8 mouse cellular contexts compared by ENCODE assay signal in the genomic region with DNA sequence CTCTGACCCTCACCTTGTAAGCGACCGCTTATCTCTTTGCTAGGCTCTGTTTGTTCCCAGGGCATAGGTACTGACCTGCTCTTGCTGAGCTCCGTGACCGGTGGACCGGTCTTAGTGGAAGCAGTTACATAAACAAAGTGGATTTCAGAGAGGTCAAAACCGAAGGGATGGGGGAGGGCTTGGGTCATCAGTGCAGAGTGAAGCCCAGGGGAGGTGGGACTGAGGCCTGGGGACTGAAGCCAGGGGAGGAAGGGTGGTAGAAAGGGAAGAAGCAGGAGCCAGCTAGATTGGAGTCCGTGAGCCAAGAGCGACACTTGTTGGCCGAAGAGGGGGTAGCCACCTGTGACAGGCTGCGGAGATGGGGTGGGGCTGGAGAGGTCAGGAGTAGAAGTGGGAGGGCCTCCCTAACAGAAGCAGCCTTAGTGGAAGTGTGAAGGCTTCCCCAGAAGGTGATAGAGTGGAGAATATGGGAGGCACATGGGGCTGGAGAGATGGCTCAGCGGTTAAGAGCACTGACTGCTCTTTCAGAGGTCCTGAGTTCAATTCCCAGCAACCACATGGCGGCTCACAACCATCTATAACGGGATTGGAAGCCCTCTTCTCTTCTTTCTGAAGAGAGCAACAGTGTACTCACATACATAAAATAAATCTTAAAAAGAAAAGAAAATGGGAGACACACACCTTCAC. TPM values are rescaled to one million over a fixed set of nuclear protein-coding genes. Genes with fewer than 3 reads are reported as not detected.
DNase-seq lines count a peak whose midpoint lies in the region; ATAC-seq and TF ChIP-seq lines count a peak whose summit lies in the region.

No protein-coding gene starts in this region.

- no peaks in the 10 kb centered on the region for H3K79me2 ChIP-seq in MEL (ENCODE audit: control insufficient read depth, insufficient read depth, low read length, poor library complexity)

- H3K9me3 ChIP-seq in MEL (replicated peaks; ENCODE audit: insufficient read depth, low read length) = no peaks in the 10 kb centered on the region
- no peaks in the 10 kb centered on the region for H3K9me3 ChIP-seq in embryonic facial prominence, embryonic 10.5 days
- no peaks in the 10 kb centered on the region for H3K9me3 ChIP-seq in heart, postnatal 0 days (replicated peaks; ENCODE audit: control insufficient read depth, low read length)
- H3K9me3 ChIP-seq in stomach, embryonic 16.5 days (replicated peaks; ENCODE audit: control insufficient read depth, low read length) = no peaks in the 10 kb centered on the region

- 27% methylated on average over 13 of the region's 13 CpGs for WGBS in embryonic facial prominence, embryonic 10.5 days
- WGBS in heart, postnatal 0 days = 38% methylated on average over 13 of the region's 13 CpGs
- 26% methylated on average over 13 of the region's 13 CpGs for WGBS in stomach, embryonic 16.5 days

- 0 out of 4 replicates have a peak, but pooled peaks cover 0 to 2% of the 10 kb centered on the region in 2 experiments for H3K4me1 ChIP-seq in MEL (ENCODE audit: control insufficient read depth in 1 of 2, insufficient read depth in 2 of 2, low read length in 2 of 2)
- H3K4me1 ChIP-seq in embryonic facial prominence, embryonic 10.5 days = peaks cover 17% of the 10 kb centered on the region
- no peaks in the 10 kb centered on the region for H3K4me1 ChIP-seq in heart, postnatal 0 days (ENCODE audit: control insufficient read depth, insufficient read depth)
- no peaks in the 10 kb centered on the region; the same call in 1 of the 2 replicates for H3K4me1 ChIP-seq in stomach, embryonic 16.5 days (ENCODE audit: control insufficient read depth, insufficient read depth, low read length)

- DNase-seq in B cell, adult 2 months = peak; percentile 72 to 73
- no peak for DNase-seq in MEL (ENCODE audit: low read depth, low spot score)
- peak; percentile 84 for DNase-seq in embryonic facial prominence, embryonic 10.5 days (ENCODE audit: low spot score)
- DNase-seq in heart, postnatal 0 days (ENCODE audit: low spot score) = peak; percentile 74
- DNase-seq in kidney, postnatal 14 days = peak; percentile 76
- no peak for DNase-seq in left cerebral cortex, adult 11 months (ENCODE audit: low spot score)

- no peaks in the 10 kb centered on the region for H3K27me3 ChIP-seq in MEL (ENCODE audit: control insufficient read depth in 1 of 2, insufficient read depth in 2 of 2, low read length in 2 of 2)
- H3K27me3 ChIP-seq in embryonic facial prominence, embryonic 10.5 days (replicated peaks; ENCODE audit: low read depth, poor library complexity, severe bottlenecking) = no peaks in the 10 kb centered on the region
- no peaks in the 10 kb centered on the region for H3K27me3 ChIP-seq in heart, postnatal 0 days (ENCODE audit: control insufficient read depth, insufficient read depth, low read length)
- no peaks in the 10 kb centered on the region for H3K27me3 ChIP-seq in stomach, embryonic 16.5 days (ENCODE audit: control insufficient read depth, insufficient read depth, low read length)

- TF ChIP-seq RAD21 in MEL (IDR thresholded peaks at IDR 0.05; ENCODE audit: low read depth, low read length) = peak; percentile 68

- peak; percentile 85 for ATAC-seq in heart, postnatal 0 days (ENCODE audit: insufficient read depth, low read depth)
- ATAC-seq in megakaryocyte progenitor cell, adult 5-6 weeks (replicated peaks; ENCODE audit: poor library complexity) = peak; percentile 95
- ATAC-seq in stomach, embryonic 16.5 days (ENCODE audit: insufficient read depth, low FRiP score) = peak; percentile 75; the same call in 1 of the 2 replicates

- TF ChIP-seq CTCF in MEL (IDR thresholded peaks at IDR 0.05 in 2 of 3, conservative IDR thresholded peaks at IDR 0.05 in 1 of 3; ENCODE audit: control insufficient read depth in 1 of 3, insufficient read depth in 1 of 3, low read depth in 2 of 3, low read length in 3 of 3, poor library complexity in 1 of 3, severe bottlenecking in 1 of 3) = peak; percentile 27 to 62 (median 59); a peak in 5 of 6 replicates
- peak; percentile 84 for TF ChIP-seq CTCF in heart, postnatal 0 days (IDR thresholded peaks at IDR 0.05; ENCODE audit: low read depth)

- H3K36me3 ChIP-seq in MEL (ENCODE audit: control insufficient read depth in 1 of 2, insufficient read depth in 2 of 2, low read length in 2 of 2) = no peaks in the 10 kb centered on the region
- no peaks in the 10 kb centered on the region for H3K36me3 ChIP-seq in embryonic facial prominence, embryonic 10.5 days (replicated peaks)
- no peaks in the 10 kb centered on the region for H3K36me3 ChIP-seq in heart, postnatal 0 days (replicated peaks; ENCODE audit: control insufficient read depth, insufficient read depth, low read length)
- no peaks in the 10 kb centered on the region for H3K36me3 ChIP-seq in stomach, embryonic 16.5 days (ENCODE audit: control insufficient read depth, insufficient read depth, low read length)

- no peak for TF ChIP-seq POLR2A in MEL (IDR thresholded peaks at IDR 0.05; ENCODE audit: control insufficient read depth in 1 of 2, insufficient read depth in 1 of 2, low read depth in 1 of 2, low read length in 2 of 2, poor library complexity in 1 of 2)

- H3K27ac ChIP-seq in MEL (ENCODE audit: control insufficient read depth, low read depth, low read length) = no peak overlapping the region
- H3K27ac ChIP-seq in embryonic facial prominence, embryonic 10.5 days (replicated peaks) = peak overlapping the region; percentile 20; the same call in 1 of the 2 replicates
- H3K27ac ChIP-seq in heart, postnatal 0 days (ENCODE audit: low read depth) = no peak overlapping the region
- H3K27ac ChIP-seq in stomach, embryonic 16.5 days (ENCODE audit: low read length) = no peak overlapping the region

- no peak overlapping the region for H3K4me3 ChIP-seq in MEL (ENCODE audit: control insufficient read depth in 1 of 2, insufficient read depth in 1 of 2, low read depth in 2 of 2, low read length in 2 of 2)
- H3K4me3 ChIP-seq in embryonic facial prominence, embryonic 10.5 days = no peak overlapping the region
- H3K4me3 ChIP-seq in heart, postnatal 0 days (ENCODE audit: low read depth, low read length) = no peak overlapping the region
- no peak overlapping the region for H3K4me3 ChIP-seq in stomach, embryonic 16.5 days (replicated peaks; ENCODE audit: low read length)

- no peak overlapping the region for H3K4me2 ChIP-seq in heart, postnatal 0 days (ENCODE audit: low read depth, low read length)
- H3K4me2 ChIP-seq in stomach, embryonic 16.5 days (ENCODE audit: low read depth, low read length) = no peak overlapping the region

- H3K9ac ChIP-seq in MEL (ENCODE audit: control insufficient read depth, low read depth, low read length, poor library complexity, severe bottlenecking) = no peak overlapping the region
- H3K9ac ChIP-seq in heart, postnatal 0 days (replicated peaks; ENCODE audit: low read depth, low read length) = no peak overlapping the region
- H3K9ac ChIP-seq in stomach, embryonic 16.5 days (ENCODE audit: low read length) = 0 out of 2 replicates have a peak overlapping the region, but pooled peaks have one; percentile 23

- TF ChIP-seq EP300 in MEL (IDR thresholded peaks at IDR 0.05; ENCODE audit: low read depth in 1 of 2, low read length in 2 of 2) = no peak
- TF ChIP-seq EP300 in heart, postnatal 0 days (IDR thresholded peaks at IDR 0.05; ENCODE audit: low read depth) = no peak

RNA-seq across cellular contexts. Expression of a gene that starts 22.6 kb away (rescaled TPM):
- total RNA-seq in MEL (2012; rRNA removed) = 27.8 and 30.6 TPM in 2 replicates
- 10 to 100 TPM in 1 of 2 experiments, not detected in 1; 52.1 TPM for polyA plus RNA-seq in MEL (2012; ENCODE audit: insufficient read depth in 1 of 2, insufficient read length in 2 of 2, low read depth in 1 of 2, low replicate concordance in 2 of 2, missing spikeins in 1 of 2)
- polyA plus RNA-seq in embryonic facial prominence, embryonic 10.5 days (2016; fragmentation: Nextera tagmentation; extraction: Ambion mirVana) = 31.6 and 33.2 TPM in 2 replicates
- total RNA-seq in heart, postnatal 0 days (2014; rRNA removed; ENCODE audit: low replicate concordance) = 58.4 and 81.0 TPM in 2 replicates
- 28.6 and 29.2 TPM in 2 replicates for polyA plus RNA-seq in heart, postnatal 0 days (2015; fragmentation: Nextera tagmentation; extraction: Ambion mirVana)
- 41.2 and 52.7 TPM in 2 replicates for total RNA-seq in megakaryocyte progenitor cell, adult 5-6 weeks (2015)
- 91.2 and 94.5 TPM in 2 replicates for total RNA-seq in megakaryocyte progenitor cell, adult 5-6 weeks (2017)
- 11.8 and 13.5 TPM in 2 replicates for polyA plus RNA-seq in stomach, embryonic 16.5 days (2015; fragmentation: Nextera tagmentation; extraction: Ambion mirVana)

RNA-seq across cellular contexts. Expression of a gene that starts 36.3 kb away (rescaled TPM):
- 0.31 and 0.88 TPM in 2 replicates for total RNA-seq in MEL (2012; rRNA removed)
- 1 to 10 TPM in 1 of 2 experiments, not detected in 1; 2.7 TPM for polyA plus RNA-seq in MEL (2012; ENCODE audit: insufficient read depth in 1 of 2, insufficient read length in 2 of 2, low read depth in 1 of 2, low replicate concordance in 2 of 2, missing spikeins in 1 of 2)
- polyA plus RNA-seq in embryonic facial prominence, embryonic 10.5 days (2016; fragmentation: Nextera tagmentation; extraction: Ambion mirVana) = not detected in 2 replicates
- not detected in 2 replicates for total RNA-seq in heart, postnatal 0 days (2014; rRNA removed; ENCODE audit: low replicate concordance)
- polyA plus RNA-seq in heart, postnatal 0 days (2015; fragmentation: Nextera tagmentation; extraction: Ambion mirVana) = not detected in 2 replicates
- 0.17 TPM in 1 of 2 replicates, not detected in the other for total RNA-seq in megakaryocyte progenitor cell, adult 5-6 weeks (2015)
- not detected in 2 replicates for total RNA-seq in megakaryocyte progenitor cell, adult 5-6 weeks (2017)
- polyA plus RNA-seq in stomach, embryonic 16.5 days (2015; fragmentation: Nextera tagmentation; extraction: Ambion mirVana) = not detected in 2 replicates

RNA-seq across cellular contexts. Expression of a gene that starts 36.4 kb away (rescaled TPM):
- 8.0 and 9.4 TPM in 2 replicates for total RNA-seq in MEL (2012; rRNA removed)
- 10 to 100 TPM; 30.7 to 53.8 TPM for polyA plus RNA-seq in MEL (2012; ENCODE audit: insufficient read depth in 1 of 2, insufficient read length in 2 of 2, low read depth in 1 of 2, low replicate concordance in 2 of 2, missing spikeins in 1 of 2)
- polyA plus RNA-seq in embryonic facial prominence, embryonic 10.5 days (2016; fragmentation: Nextera tagmentation; extraction: Ambion mirVana) = 18.4 and 19.5 TPM in 2 replicates
- 7.0 and 8.0 TPM in 2 replicates for total RNA-seq in heart, postnatal 0 days (2014; rRNA removed; ENCODE audit: low replicate concordance)
- polyA plus RNA-seq in heart, postnatal 0 days (2015; fragmentation: Nextera tagmentation; extraction: Ambion mirVana) = 5.3 and 5.5 TPM in 2 replicates
- 21.7 and 24.8 TPM in 2 replicates for total RNA-seq in megakaryocyte progenitor cell, adult 5-6 weeks (2015)
- 9.3 and 11.3 TPM in 2 replicates for total RNA-seq in megakaryocyte progenitor cell, adult 5-6 weeks (2017)
- 10.9 and 12.2 TPM in 2 replicates for polyA plus RNA-seq in stomach, embryonic 16.5 days (2015; fragmentation: Nextera tagmentation; extraction: Ambion mirVana)

RNA-seq across cellular contexts. Expression of a gene that starts 39.0 kb away (rescaled TPM):
- total RNA-seq in MEL (2012; rRNA removed) = 2.3 and 2.5 TPM in 2 replicates
- 1 to 10 TPM in 1 of 2 experiments, not detected in 1; 4.5 TPM for polyA plus RNA-seq in MEL (2012; ENCODE audit: insufficient read depth in 1 of 2, insufficient read length in 2 of 2, low read depth in 1 of 2, low replicate concordance in 2 of 2, missing spikeins in 1 of 2)
- 1.0 and 1.5 TPM in 2 replicates for polyA plus RNA-seq in embryonic facial prominence, embryonic 10.5 days (2016; fragmentation: Nextera tagmentation; extraction: Ambion mirVana)
- total RNA-seq in heart, postnatal 0 days (2014; rRNA removed; ENCODE audit: low replicate concordance) = not detected in 2 replicates
- polyA plus RNA-seq in heart, postnatal 0 days (2015; fragmentation: Nextera tagmentation; extraction: Ambion mirVana) = 0.23 and 0.45 TPM in 2 replicates
- not detected in 2 replicates for total RNA-seq in megakaryocyte progenitor cell, adult 5-6 weeks (2015)
- total RNA-seq in megakaryocyte progenitor cell, adult 5-6 weeks (2017) = 0.10 TPM in 1 of 2 replicates, not detected in the other
- 0.61 and 0.65 TPM in 2 replicates for polyA plus RNA-seq in stomach, embryonic 16.5 days (2015; fragmentation: Nextera tagmentation; extraction: Ambion mirVana)

Comparison
In these comparisons a context has a peak if more than half of its experiments do, and no peak if none do; other contexts are left out.
1. DNase-seq: peak in B cell, adult 2 months (2 of 2), embryonic facial prominence, embryonic 10.5 days (single experiment), heart, postnatal 0 days (single experiment) and kidney, postnatal 14 days (single experiment); none in MEL (single experiment) and left cerebral cortex, adult 11 months (single experiment).
2. Peak in every context shown above with its lines, with median percentiles within 50 percentile points of each other: ATAC-seq.